Mouse (Mus musculus) embryonic facial prominence, embryonic 11.5 days (tissue): ENCODE measurements around the gene Efcab12. TPM values are rescaled to one million over a fixed set of nuclear protein-coding genes. Genes with fewer than 3 reads are reported as not detected.
"Not testable (repeated sequence)": the region's sequence is repeated elsewhere in the genome, so short reads cannot be mapped to it uniquely, and the experiment has no call there.

Source experiments
- ATAC-seq: fragments of 200-750 bp; cut with Nextera tagmentation; replicated peaks from 2 replicates; pipeline ENCODE4 v1.8.0; 2017; ENCODE audit warnings: low read depth; ENCODE audit not compliant: insufficient number of reproducible peaks, low FRiP score, low TSS enrichment
- DNase-seq: peaks from one replicate; pipeline ENCODE4 v3.0.0-alpha.2; 2015; ENCODE audit warnings: low spot score
- H3K27ac ChIP-seq: fragments of 300-500 bp; sonication (generic); replicated peaks from 2 replicates; pipeline ENCODE4 v1.5.1; 2014; ENCODE audit warnings: mild to moderate bottlenecking, low read depth, low read length, control low read depth
- H3K27me3 ChIP-seq: fragments of 300-500 bp; sonication (generic); 2 replicates; pipeline ENCODE4 v1.6.1; 2014; ENCODE audit warnings: mild to moderate bottlenecking, low read length, moderate library complexity, mixed read lengths; ENCODE audit not compliant: control insufficient read depth, insufficient read depth
- H3K36me3 ChIP-seq: fragments of 300-500 bp; sonication (generic); replicated peaks from 2 replicates; pipeline ENCODE4 v1.6.1; 2014; ENCODE audit warnings: low read depth, mild to moderate bottlenecking, low read length, moderate library complexity, mixed read lengths; ENCODE audit not compliant: control insufficient read depth, insufficient read depth
- H3K4me1 ChIP-seq: fragments of 300-500 bp; sonication (generic); 2 replicates; pipeline ENCODE4 v1.6.1; 2014; ENCODE audit warnings: low read length, mixed read lengths; ENCODE audit not compliant: control insufficient read depth, insufficient read depth
- H3K4me2 ChIP-seq: fragments of 300-500 bp; sonication (generic); 2 replicates; pipeline ENCODE4 v1.6.1; 2014; ENCODE audit warnings: low read depth, mild to moderate bottlenecking, control low read depth, low read length, moderate library complexity
- H3K4me3 ChIP-seq: fragments of 300-500 bp; sonication (generic); 2 replicates; pipeline ENCODE4 v1.5.1; 2014; ENCODE audit warnings: low read depth, low read length, control low read depth
- H3K9ac ChIP-seq: fragments of 300-500 bp; sonication (generic); replicated peaks from 2 replicates; pipeline ENCODE4 v1.6.1; 2014; ENCODE audit warnings: mild to moderate bottlenecking, control low read depth, low read length
- H3K9me3 ChIP-seq: fragments of 300-500 bp; sonication (generic); replicated peaks from 2 replicates; pipeline ENCODE4 v1.6.1; 2016; ENCODE audit warnings: mild to moderate bottlenecking, low read length, inconsistent platforms, mixed read lengths; ENCODE audit not compliant: control insufficient read depth
- WGBS: fragments of 180-500 bp; shearing (Covaris S2); extraction: QIAGEN DNeasy Blood & Tissue Kit; methylation state at CpG from one replicate; pipeline ENCODE4 v1.1.7; 2014; 5-methylcytosine and 5-hydroxymethylcytosine counted together
- polyA plus RNA-seq: library from polyadenylated mRNA; unstranded; fragments of >200 nt; fragmentation: Nextera tagmentation; extraction: Ambion mirVana; gene quantifications from 2 replicates; pipeline ENCODE4 v1.2.1, GENCODE M21; 2014

Efcab12 gene
- polyA plus RNA-seq, 1 experiment from 2014 or later = 0.39 TPM

GRCm38 (mm10) chr6:115833861-115834260 lies 4.4 kb downstream of the Efcab12 start:
- H3K27me3 ChIP-seq = no peaks in the 10 kb centered on the region
- H3K4me3 ChIP-seq = no peak overlapping the region
- ATAC-seq (no peak), DNase-seq (no peak)
- H3K9ac ChIP-seq = no peak overlapping the region
- no peaks in the 10 kb centered on the region for H3K36me3 ChIP-seq
- H3K9me3 ChIP-seq = no peaks in the 10 kb centered on the region
- no peak overlapping the region for H3K27ac ChIP-seq
- H3K4me2 ChIP-seq = no peak overlapping the region
- no peaks in the 10 kb centered on the region for H3K4me1 ChIP-seq

DNA sequence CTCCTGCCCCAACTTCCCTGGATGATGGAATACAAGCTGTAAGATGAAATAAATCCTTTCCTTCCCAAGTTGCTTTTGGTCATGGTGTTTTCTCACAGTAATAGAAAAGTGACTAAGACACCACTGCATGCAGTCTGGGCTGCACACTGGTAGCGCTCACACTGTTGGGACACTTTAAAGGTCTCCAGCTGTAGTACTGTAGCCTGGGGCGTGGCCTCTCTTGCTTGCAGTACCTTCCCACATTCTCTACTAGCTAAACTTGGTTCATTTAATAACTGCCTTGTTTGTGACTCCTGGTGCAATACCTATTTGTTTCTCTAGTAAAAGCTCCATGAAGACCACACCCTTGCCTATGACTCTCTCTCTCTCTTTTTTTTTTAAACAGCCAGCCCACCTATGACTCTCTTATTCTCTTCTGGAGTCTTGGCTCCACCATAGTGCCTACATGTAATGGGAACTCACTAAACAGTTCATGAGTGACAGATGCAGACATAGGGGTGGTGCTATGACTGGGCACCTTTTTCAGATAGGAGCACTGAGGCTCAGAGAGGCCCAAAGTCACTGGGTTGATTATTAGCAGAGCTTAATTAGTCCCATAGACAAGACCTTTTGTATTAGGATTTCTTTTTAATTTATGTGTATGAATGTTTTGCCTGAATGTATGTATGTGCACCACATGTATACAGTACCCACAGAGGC lies 5.9 kb downstream of the Efcab12 start:
- H3K9ac ChIP-seq = no peak overlapping the region
- no peak overlapping the region for H3K27ac ChIP-seq
- ATAC-seq (no peak), DNase-seq (no peak)
- no peaks in the 10 kb centered on the region for H3K36me3 ChIP-seq
- no peak overlapping the region for H3K4me2 ChIP-seq
- no peaks in the 10 kb centered on the region for H3K9me3 ChIP-seq
- H3K4me3 ChIP-seq = no peak overlapping the region
- no peaks in the 10 kb centered on the region for H3K4me1 ChIP-seq
- 88% methylated on average over 2 of the region's 2 CpGs for WGBS
- no peaks in the 10 kb centered on the region for H3K27me3 ChIP-seq

- Histone ChIP-seq H3K9me3 (no peaks in the 10 kb centered on the region), H3K4me1 (no peaks in the 10 kb centered on the region), H3K36me3 (no peaks in the 10 kb centered on the region), H3K27me3 (no peaks in the 10 kb centered on the region), H3K27ac (no peak overlapping the region), H3K4me3 (no peak overlapping the region), H3K9ac (no peak overlapping the region), H3K4me2 (no peak overlapping the region)
- DNase-seq (no peak), ATAC-seq (no peak)
- WGBS = 91% methylated on average over 6 of the region's 6 CpGs
Observed at GRCm38 (mm10) chr6:115830779-115831601, 7.2 kb downstream of the Efcab12 start.

- H3K4me2 ChIP-seq, H3K27me3 ChIP-seq, H3K9me3 ChIP-seq, H3K36me3 ChIP-seq, H3K27ac ChIP-seq, H3K4me1 ChIP-seq, H3K9ac ChIP-seq: not testable (repeated sequence)
- DNase-seq = peak; percentile 91
- peak; percentile 94 for ATAC-seq
- WGBS = 2% methylated on average over 4 of the region's 11 CpGs
- 0 out of 2 replicates have a peak overlapping the region, but pooled peaks have one; percentile 1 for H3K4me3 ChIP-seq
Observed at GRCm38 (mm10) chr6:115823850-115824464, 14.3 kb downstream of the Efcab12 start.

DNA sequence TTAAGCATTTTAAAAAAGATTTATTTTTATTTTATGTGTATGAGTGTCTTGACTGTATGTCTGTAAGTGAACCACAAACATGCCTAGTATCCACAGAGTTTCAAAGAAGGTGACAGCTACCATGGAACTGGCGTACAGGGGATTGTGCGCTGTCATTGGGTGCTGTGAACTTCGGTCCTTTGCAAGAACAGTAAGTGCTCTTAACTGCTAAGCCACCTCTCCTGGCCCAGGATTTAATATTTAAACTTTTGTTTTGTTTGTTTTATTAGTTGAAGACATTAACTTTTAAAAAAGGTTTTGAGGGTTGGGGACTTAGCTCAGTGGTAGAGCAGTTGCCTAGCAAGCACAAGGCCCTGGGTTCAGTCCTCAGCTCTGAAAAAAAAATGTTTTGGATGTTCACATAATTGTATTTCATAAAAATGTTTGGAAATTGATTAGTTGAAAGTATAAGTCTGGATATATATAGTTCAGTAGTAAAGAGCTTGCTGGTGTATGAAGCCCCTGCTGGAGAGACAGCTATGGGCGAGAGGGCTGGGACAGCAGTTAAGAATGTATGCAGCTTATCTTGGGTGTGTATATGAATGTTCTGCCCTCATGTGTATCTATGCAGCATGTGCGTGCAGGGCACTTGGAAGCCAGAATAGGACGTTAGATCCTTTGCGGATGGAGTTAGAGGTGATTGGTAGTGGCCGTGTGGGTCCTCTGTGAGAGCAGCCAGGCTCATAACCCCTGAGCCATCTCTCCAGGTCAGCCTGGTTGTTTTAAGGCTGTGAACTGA lies 16.8 kb downstream of the Efcab12 start:
- Histone ChIP-seq H3K9ac (no peak overlapping the region), H3K9me3 (no peaks in the 10 kb centered on the region), H3K4me2 (no peak overlapping the region), H3K4me1 (no peaks in the 10 kb centered on the region), H3K27ac (no peak overlapping the region), H3K4me3 (no peak overlapping the region), H3K36me3 (no peaks in the 10 kb centered on the region), H3K27me3 (no peaks in the 10 kb centered on the region)
- DNase-seq (no peak), ATAC-seq (no peak)
- 84% methylated on average over 8 of the region's 8 CpGs for WGBS

- H3K4me1 ChIP-seq = no peaks in the 10 kb centered on the region
- no peak overlapping the region for H3K27ac ChIP-seq
- H3K36me3 ChIP-seq = no peaks in the 10 kb centered on the region
- no peaks in the 10 kb centered on the region for H3K27me3 ChIP-seq
- H3K4me3 ChIP-seq = no peak overlapping the region
- no peaks in the 10 kb centered on the region for H3K9me3 ChIP-seq
- DNase-seq (no peak), ATAC-seq (no peak)
- no peak overlapping the region for H3K4me2 ChIP-seq
- H3K9ac ChIP-seq = no peak overlapping the region
- 81% methylated on average over 2 of the region's 2 CpGs for WGBS
Observed at GRCm38 (mm10) chr6:115818129-115818528, 20.1 kb downstream of the Efcab12 start.

- no peaks in the 10 kb centered on the region for H3K9me3 ChIP-seq
- no peak overlapping the region for H3K4me3 ChIP-seq
- ATAC-seq (no peak), DNase-seq (no peak)
- no peaks in the 10 kb centered on the region for H3K27me3 ChIP-seq
- no peak overlapping the region for H3K4me2 ChIP-seq
- H3K9ac ChIP-seq = no peak overlapping the region
- no peaks in the 10 kb centered on the region for H3K36me3 ChIP-seq
- H3K4me1 ChIP-seq = no peaks in the 10 kb centered on the region
- H3K27ac ChIP-seq = no peak overlapping the region
- WGBS = 78% methylated on average over 4 of the region's 4 CpGs
Observed at GRCm38 (mm10) chr6:115815041-115815440, 23.2 kb downstream of the Efcab12 start.
